Mouse (Mus musculus): ENCODE measurements at regions not wholly inside any gene's neighbourhood (a gene's known extent, or its start where the extent isn't known, plus 50 kb on each side); places are given as distances from the start of the nearest gene placed in this dataset.

GRCm38 (mm10) chr13:39334874-39335273 lies 374.2 kb upstream of the Slc35b3 start:
- 67% methylated on average over 7 of the region's 7 CpGs for WGBS
- Histone ChIP-seq H3K9ac (replicated peaks; ENCODE audit: low read length) (no peak overlapping the region), H3K4me3 (replicated peaks; ENCODE audit: low read depth, low read length) (no peak overlapping the region), H3K36me3 (ENCODE audit: control insufficient read depth, insufficient read depth, low read length) (no peaks in the 10 kb centered on the region), H3K27ac (replicated peaks; ENCODE audit: low read depth, low read length) (no peak overlapping the region), H3K27me3 (ENCODE audit: control insufficient read depth, insufficient read depth, low read length) (no peaks in the 10 kb centered on the region), H3K4me1 (ENCODE audit: control insufficient read depth, insufficient read depth, low read length) (no peaks in the 10 kb centered on the region), H3K9me3 (ENCODE audit: control insufficient read depth, low read length) (no peaks in the 10 kb centered on the region), H3K4me2 (ENCODE audit: low read length) (no peak overlapping the region)
- no peak for ATAC-seq (ENCODE audit: low FRiP score, low TSS enrichment)
- DNase-seq = no peak

GRCm38 (mm10) chr13:39329794-39330193 lies 369.1 kb upstream of the Slc35b3 start:
- Histone ChIP-seq H3K9ac (replicated peaks; ENCODE audit: low read length) (no peak overlapping the region), H3K27ac (replicated peaks; ENCODE audit: low read depth, low read length) (no peak overlapping the region), H3K4me1 (ENCODE audit: control insufficient read depth, insufficient read depth, low read length) (no peaks in the 10 kb centered on the region), H3K36me3 (ENCODE audit: control insufficient read depth, insufficient read depth, low read length) (no peaks in the 10 kb centered on the region), H3K27me3 (ENCODE audit: control insufficient read depth, insufficient read depth, low read length) (no peaks in the 10 kb centered on the region), H3K4me2 (ENCODE audit: low read length) (no peak overlapping the region), H3K4me3 (replicated peaks; ENCODE audit: low read depth, low read length) (no peak overlapping the region), H3K9me3 (ENCODE audit: control insufficient read depth, low read length) (no peaks in the 10 kb centered on the region)
- ATAC-seq (ENCODE audit: low FRiP score, low TSS enrichment) (no peak), DNase-seq (no peak)
- WGBS = 86% methylated on average over 3 of the region's 3 CpGs

GRCm38 (mm10) chr13:39326176-39326575 lies 365.5 kb upstream of the Slc35b3 start:
- Histone ChIP-seq H3K4me2 (ENCODE audit: low read length) (no peak overlapping the region), H3K27me3 (ENCODE audit: control insufficient read depth, insufficient read depth, low read length) (no peaks in the 10 kb centered on the region), H3K9ac (replicated peaks; ENCODE audit: low read length) (no peak overlapping the region), H3K27ac (replicated peaks; ENCODE audit: low read depth, low read length) (no peak overlapping the region), H3K36me3 (ENCODE audit: control insufficient read depth, insufficient read depth, low read length) (no peaks in the 10 kb centered on the region), H3K4me1 (ENCODE audit: control insufficient read depth, insufficient read depth, low read length) (no peaks in the 10 kb centered on the region), H3K9me3 (ENCODE audit: control insufficient read depth, low read length) (no peaks in the 10 kb centered on the region), H3K4me3 (replicated peaks; ENCODE audit: low read depth, low read length) (no peak overlapping the region)
- 91% methylated on average over 8 of the region's 8 CpGs for WGBS
- DNase-seq = no peak
- no peak for ATAC-seq (ENCODE audit: low FRiP score, low TSS enrichment)

- H3K4me2 ChIP-seq (ENCODE audit: low read length) = no peak overlapping the region
- ATAC-seq (ENCODE audit: low FRiP score, low TSS enrichment) (no peak), DNase-seq (no peak)
- no peaks in the 10 kb centered on the region for H3K9me3 ChIP-seq (ENCODE audit: control insufficient read depth, low read length)
- H3K4me1 ChIP-seq (ENCODE audit: control insufficient read depth, insufficient read depth, low read length) = no peaks in the 10 kb centered on the region
- H3K27ac ChIP-seq (replicated peaks; ENCODE audit: low read depth, low read length) = no peak overlapping the region
- no peaks in the 10 kb centered on the region for H3K36me3 ChIP-seq (ENCODE audit: control insufficient read depth, insufficient read depth, low read length)
- no peak overlapping the region for H3K4me3 ChIP-seq (replicated peaks; ENCODE audit: low read depth, low read length)
- no peak overlapping the region for H3K9ac ChIP-seq (replicated peaks; ENCODE audit: low read length)
- 90% methylated on average over 3 of the region's 3 CpGs for WGBS
- no peaks in the 10 kb centered on the region for H3K27me3 ChIP-seq (ENCODE audit: control insufficient read depth, insufficient read depth, low read length)
Observed at GRCm38 (mm10) chr13:39321111-39321510, 360.4 kb upstream of the Slc35b3 start.

- no peak overlapping the region for H3K4me2 ChIP-seq (ENCODE audit: low read length)
- DNase-seq (no peak), ATAC-seq (ENCODE audit: low FRiP score, low TSS enrichment) (no peak)
- no peak overlapping the region for H3K27ac ChIP-seq (replicated peaks; ENCODE audit: low read depth, low read length)
- no peak overlapping the region for H3K9ac ChIP-seq (replicated peaks; ENCODE audit: low read length)
- WGBS = 93% methylated on average over 5 of the region's 5 CpGs
- H3K4me1 ChIP-seq (ENCODE audit: control insufficient read depth, insufficient read depth, low read length) = no peaks in the 10 kb centered on the region
- H3K4me3 ChIP-seq (replicated peaks; ENCODE audit: low read depth, low read length) = no peak overlapping the region
- no peaks in the 10 kb centered on the region for H3K36me3 ChIP-seq (ENCODE audit: control insufficient read depth, insufficient read depth, low read length)
- H3K9me3 ChIP-seq (ENCODE audit: control insufficient read depth, low read length) = no peaks in the 10 kb centered on the region
- H3K27me3 ChIP-seq (ENCODE audit: control insufficient read depth, insufficient read depth, low read length) = no peaks in the 10 kb centered on the region
Observed at GRCm38 (mm10) chr13:39309758-39310157, 349.1 kb upstream of the Slc35b3 start.

- DNase-seq (no peak), ATAC-seq (ENCODE audit: low FRiP score, low TSS enrichment) (no peak)
- Histone ChIP-seq H3K27me3 (ENCODE audit: control insufficient read depth, insufficient read depth, low read length) (no peaks in the 10 kb centered on the region), H3K4me2 (ENCODE audit: low read length) (no peak overlapping the region), H3K36me3 (ENCODE audit: control insufficient read depth, insufficient read depth, low read length) (no peaks in the 10 kb centered on the region), H3K27ac (replicated peaks; ENCODE audit: low read depth, low read length) (no peak overlapping the region), H3K9ac (replicated peaks; ENCODE audit: low read length) (no peak overlapping the region), H3K4me1 (ENCODE audit: control insufficient read depth, insufficient read depth, low read length) (no peaks in the 10 kb centered on the region), H3K9me3 (ENCODE audit: control insufficient read depth, low read length) (no peaks in the 10 kb centered on the region), H3K4me3 (replicated peaks; ENCODE audit: low read depth, low read length) (no peak overlapping the region)
- WGBS = 95% methylated on average over 9 of the region's 9 CpGs
Observed at GRCm38 (mm10) chr13:39307845-39308244, 347.2 kb upstream of the Slc35b3 start.

- Histone ChIP-seq H3K4me2 (ENCODE audit: low read length) (no peak overlapping the region), H3K27ac (replicated peaks; ENCODE audit: low read depth, low read length) (no peak overlapping the region), H3K4me1 (ENCODE audit: control insufficient read depth, insufficient read depth, low read length) (no peaks in the 10 kb centered on the region), H3K9ac (replicated peaks; ENCODE audit: low read length) (no peak overlapping the region), H3K9me3 (ENCODE audit: control insufficient read depth, low read length) (no peaks in the 10 kb centered on the region), H3K36me3 (ENCODE audit: control insufficient read depth, insufficient read depth, low read length) (no peaks in the 10 kb centered on the region), H3K4me3 (replicated peaks; ENCODE audit: low read depth, low read length) (no peak overlapping the region), H3K27me3 (ENCODE audit: control insufficient read depth, insufficient read depth, low read length) (no peaks in the 10 kb centered on the region)
- DNase-seq (no peak), ATAC-seq (ENCODE audit: low FRiP score, low TSS enrichment) (no peak)
- WGBS = 87% methylated on average over 3 of the region's 3 CpGs
Observed at GRCm38 (mm10) chr13:39306851-39307250, 346.2 kb upstream of the Slc35b3 start.

GRCm38 (mm10) chr13:39297129-39297528 lies 336.5 kb upstream of the Slc35b3 start:
- Histone ChIP-seq H3K36me3 (ENCODE audit: control insufficient read depth, insufficient read depth, low read length) (no peaks in the 10 kb centered on the region), H3K4me3 (replicated peaks; ENCODE audit: low read depth, low read length) (no peak overlapping the region), H3K4me1 (ENCODE audit: control insufficient read depth, insufficient read depth, low read length) (no peaks in the 10 kb centered on the region), H3K4me2 (ENCODE audit: low read length) (no peak overlapping the region), H3K9ac (replicated peaks; ENCODE audit: low read length) (no peak overlapping the region), H3K27ac (replicated peaks; ENCODE audit: low read depth, low read length) (no peak overlapping the region), H3K9me3 (ENCODE audit: control insufficient read depth, low read length) (no peaks in the 10 kb centered on the region), H3K27me3 (ENCODE audit: control insufficient read depth, insufficient read depth, low read length) (no peaks in the 10 kb centered on the region)
- DNase-seq = peak; percentile 10
- no peak for ATAC-seq (ENCODE audit: low FRiP score, low TSS enrichment)
- 83% methylated on average over 6 of the region's 6 CpGs for WGBS

GRCm38 (mm10) chr13:39290216-39290960 lies 329.7 kb upstream of the Slc35b3 start:
- no peak for ATAC-seq (ENCODE audit: low FRiP score, low TSS enrichment)
- Histone ChIP-seq H3K9ac (replicated peaks; ENCODE audit: low read length) (no peak overlapping the region), H3K27ac (replicated peaks; ENCODE audit: low read depth, low read length) (no peak overlapping the region), H3K36me3 (ENCODE audit: control insufficient read depth, insufficient read depth, low read length) (no peaks in the 10 kb centered on the region), H3K4me2 (ENCODE audit: low read length) (no peak overlapping the region), H3K4me1 (ENCODE audit: control insufficient read depth, insufficient read depth, low read length) (no peaks in the 10 kb centered on the region), H3K9me3 (ENCODE audit: control insufficient read depth, low read length) (no peaks in the 10 kb centered on the region), H3K27me3 (ENCODE audit: control insufficient read depth, insufficient read depth, low read length) (no peaks in the 10 kb centered on the region), H3K4me3 (replicated peaks; ENCODE audit: low read depth, low read length) (no peak overlapping the region)
- no peak for DNase-seq
- 80% methylated on average over 6 of the region's 6 CpGs for WGBS

Measured in midbrain, embryonic 14.5 days (tissue).